Mouse (Mus musculus): Measurements from ENCODE around the gene Oaf.

Oaf gene

GRCm38 (mm10) chr9:43226573-43227160 lies 13.0 kb downstream of the Oaf start:
- in situ Hi-C loops (cut with MboI; ENCODE audit: unreplicated experiment in 2 of 2): no loop called here

- in situ Hi-C loops (cut with MboI; ENCODE audit: unreplicated experiment in 2 of 2): no loop called here
These were observed 14.2 kb downstream of the Oaf start for GRCm38 (mm10) chr9:43225481-43225880.

- in situ Hi-C loops (cut with MboI; ENCODE audit: unreplicated experiment in 2 of 2): no loop called here
These were observed 14.8 kb downstream of the Oaf start for GRCm38 (mm10) chr9:43224771-43225355.

- in situ Hi-C loops (cut with MboI; ENCODE audit: unreplicated experiment in 2 of 2): no loop called here
These were observed 17.3 kb downstream of the Oaf start for GRCm38 (mm10) chr9:43222429-43222715.

- in situ Hi-C loops (cut with MboI; ENCODE audit: unreplicated experiment in 2 of 2): no loop called here
These were observed 17.9 kb downstream of the Oaf start for GRCm38 (mm10) chr9:43221643-43222428.

GRCm38 (mm10) chr9:43210771-43211450 lies 28.8 kb downstream of the Oaf start:
- in situ Hi-C loops (cut with MboI; ENCODE audit: unreplicated experiment in 2 of 2): no loop called here

- in situ Hi-C loops (cut with MboI; ENCODE audit: unreplicated experiment in 2 of 2): no loop called here
These were observed 29.5 kb downstream of the Oaf start, which contains the start of gene Pou2f3 for GRCm38 (mm10) chr9:43210190-43210682. Gene Pou2f3, minus strand, starts transcription at chr9:43210369.

GRCm38 (mm10) chr9:43206022-43206390 lies 33.7 kb downstream of the Oaf start:
- in situ Hi-C loops (cut with MboI; ENCODE audit: unreplicated experiment in 2 of 2): no loop called here

- in situ Hi-C loops (cut with MboI; ENCODE audit: unreplicated experiment in 2 of 2): no loop called here
These were observed 34.2 kb downstream of the Oaf start for GRCm38 (mm10) chr9:43205343-43206021.

- in situ Hi-C loops (cut with MboI; ENCODE audit: unreplicated experiment in 2 of 2): no loop called here
These were observed 39.5 kb downstream of the Oaf start for GRCm38 (mm10) chr9:43200212-43200611.

- in situ Hi-C loops (cut with MboI; ENCODE audit: unreplicated experiment in 2 of 2): no loop called here
These were observed 45.7 kb downstream of the Oaf start for GRCm38 (mm10) chr9:43194001-43194400.

- in situ Hi-C loops (cut with MboI; ENCODE audit: unreplicated experiment in 2 of 2): no loop called here
These were observed 48.1 kb downstream of the Oaf start for GRCm38 (mm10) chr9:43191561-43191960.

GRCm38 (mm10) chr9:43189021-43189356 lies 50.7 kb downstream of the Oaf start:
- in situ Hi-C loops (cut with MboI; ENCODE audit: unreplicated experiment in 2 of 2): no loop called here

GRCm38 (mm10) chr9:43188309-43189020 lies 51.2 kb downstream of the Oaf start:
- in situ Hi-C loops (cut with MboI; ENCODE audit: unreplicated experiment in 2 of 2): no loop called here

GRCm38 (mm10) chr9:43179614-43180013 lies 60.1 kb downstream of the Oaf start:
- in situ Hi-C loops (cut with MboI; ENCODE audit: unreplicated experiment in 2 of 2): no loop called here

GRCm38 (mm10) chr9:43178172-43178571 lies 61.5 kb downstream of the Oaf start:
- in situ Hi-C loops (cut with MboI; ENCODE audit: unreplicated experiment in 2 of 2): no loop called here
